Mouse (Mus musculus): ENCODE measurements around the gene Slc9a6. TPM values are rescaled to one million over a fixed set of nuclear protein-coding genes. Genes with fewer than 3 reads are reported as not detected.

The Slc9a6 gene
- polyA plus RNA-seq, 1 experiment from 2014 or later: 6.6 TPM

DNA sequence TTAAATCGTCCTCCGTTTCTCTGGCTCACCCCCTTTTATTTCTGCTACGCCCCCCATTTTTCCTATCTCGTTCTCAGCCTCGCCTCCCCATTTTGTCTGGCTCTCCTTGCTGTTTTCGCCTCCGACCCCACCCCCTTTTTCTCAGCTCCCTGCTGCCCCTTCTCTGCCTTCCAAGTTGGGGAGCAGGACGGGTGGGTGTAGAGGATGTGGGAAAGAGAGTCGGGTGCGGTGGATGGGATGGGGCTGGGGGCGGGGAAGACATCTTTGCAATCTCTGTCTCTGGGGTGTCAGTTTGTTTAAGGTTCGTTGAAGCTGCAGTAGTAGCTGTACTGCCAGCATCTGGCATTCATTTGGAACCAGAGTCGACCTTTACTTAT lies 749 bp downstream of the Slc9a6 start:
- Histone ChIP-seq H3K4me3 (ENCODE audit: low read depth, low read length) (peak overlapping the region; percentile 60), H3K27ac (replicated peaks; ENCODE audit: low read depth, low read length) (no peak overlapping the region), H3K4me1 (ENCODE audit: control insufficient read depth, insufficient read depth, low read length) (no peaks in the 10 kb centered on the region), H3K27me3 (ENCODE audit: control insufficient read depth, insufficient read depth, low read length) (no peaks in the 10 kb centered on the region), H3K36me3 (ENCODE audit: control insufficient read depth, insufficient read depth, low read length) (no peaks in the 10 kb centered on the region), H3K4me2 (ENCODE audit: low read depth, severe bottlenecking) (peak overlapping the region; percentile 52), H3K9ac (ENCODE audit: low read length) (peak overlapping the region; percentile 56; the same call in 1 of the 2 replicates), H3K9me3 (ENCODE audit: control insufficient read depth, low read length) (no peaks in the 10 kb centered on the region)
- 21% methylated on average over 13 of the region's 13 CpGs for WGBS
- ATAC-seq (ENCODE audit: insufficient number of reproducible peaks, low FRiP score, low TSS enrichment, low read depth): no peak
- DNase-seq (ENCODE audit: low spot score): peak; percentile 42

DNA sequence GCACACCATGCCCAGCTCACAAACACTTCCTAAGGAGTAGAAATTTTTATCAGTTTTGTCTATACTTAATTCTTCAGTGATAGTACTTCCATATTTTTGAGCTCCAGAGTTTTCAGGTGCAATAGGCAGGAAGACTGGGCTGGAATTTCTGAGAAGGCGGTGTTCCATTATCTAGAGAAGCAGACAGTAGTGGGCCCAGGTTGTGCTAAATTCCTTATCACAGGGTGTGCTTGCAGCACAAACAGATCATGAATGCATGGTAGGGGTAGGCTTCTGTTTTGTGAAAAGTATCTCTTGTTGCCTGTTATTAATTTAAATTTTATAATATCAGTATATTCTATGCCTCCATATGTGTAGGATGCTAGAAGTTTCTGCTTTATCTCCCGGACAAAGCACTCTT lies 5.7 kb downstream of the Slc9a6 start:
- 92% methylated on average over 2 of the region's 2 CpGs for WGBS

DNA sequence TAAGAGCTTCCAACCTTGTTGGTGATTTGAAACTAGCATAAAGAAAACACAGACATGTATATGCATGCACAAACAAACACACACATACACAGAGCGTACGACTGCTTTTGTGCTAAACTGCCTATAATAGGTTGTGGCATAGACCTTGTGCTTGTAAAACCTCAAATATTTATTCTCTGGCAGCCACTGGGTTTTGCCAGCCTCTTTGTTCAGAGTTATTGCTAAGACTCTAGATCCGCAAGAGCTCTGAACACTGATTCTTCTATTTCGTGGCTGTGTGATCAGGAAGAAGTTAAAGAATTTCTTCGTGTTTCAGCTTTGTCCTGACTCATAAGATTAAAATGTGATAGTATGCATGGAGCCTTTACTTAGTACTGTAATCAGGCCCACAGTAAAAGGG lies 26.6 kb downstream of the Slc9a6 start:
- ATAC-seq (ENCODE audit: insufficient number of reproducible peaks, low FRiP score, low TSS enrichment, low read depth) (no peak), DNase-seq (ENCODE audit: low spot score) (no peak)
- Histone ChIP-seq H3K27ac (replicated peaks; ENCODE audit: low read depth, low read length) (no peak overlapping the region), H3K36me3 (ENCODE audit: control insufficient read depth, insufficient read depth, low read length) (no peaks in the 10 kb centered on the region), H3K4me3 (ENCODE audit: low read depth, low read length) (no peak overlapping the region), H3K27me3 (ENCODE audit: control insufficient read depth, insufficient read depth, low read length) (no peaks in the 10 kb centered on the region), H3K9ac (ENCODE audit: low read length) (no peak overlapping the region), H3K4me2 (ENCODE audit: low read depth, severe bottlenecking) (no peak overlapping the region), H3K9me3 (ENCODE audit: control insufficient read depth, low read length) (no peaks in the 10 kb centered on the region), H3K4me1 (ENCODE audit: control insufficient read depth, insufficient read depth, low read length) (no peaks in the 10 kb centered on the region)
- WGBS: 90% methylated on average over 5 of the region's 5 CpGs

More for the DNA sequence above, 5.7 kb downstream of the Slc9a6 start:
- DNase-seq (ENCODE audit: low spot score) (no peak), ATAC-seq (ENCODE audit: insufficient number of reproducible peaks, low FRiP score, low TSS enrichment, low read depth) (no peak)
- Histone ChIP-seq H3K4me3 (ENCODE audit: low read depth, low read length) (no peak overlapping the region), H3K9ac (ENCODE audit: low read length) (no peak overlapping the region), H3K9me3 (ENCODE audit: control insufficient read depth, low read length) (no peaks in the 10 kb centered on the region), H3K27ac (replicated peaks; ENCODE audit: low read depth, low read length) (no peak overlapping the region), H3K4me1 (ENCODE audit: control insufficient read depth, insufficient read depth, low read length) (no peaks in the 10 kb centered on the region), H3K27me3 (ENCODE audit: control insufficient read depth, insufficient read depth, low read length) (no peaks in the 10 kb centered on the region), H3K36me3 (ENCODE audit: control insufficient read depth, insufficient read depth, low read length) (no peaks in the 10 kb centered on the region), H3K4me2 (ENCODE audit: low read depth, severe bottlenecking) (no peak overlapping the region)

DNA sequence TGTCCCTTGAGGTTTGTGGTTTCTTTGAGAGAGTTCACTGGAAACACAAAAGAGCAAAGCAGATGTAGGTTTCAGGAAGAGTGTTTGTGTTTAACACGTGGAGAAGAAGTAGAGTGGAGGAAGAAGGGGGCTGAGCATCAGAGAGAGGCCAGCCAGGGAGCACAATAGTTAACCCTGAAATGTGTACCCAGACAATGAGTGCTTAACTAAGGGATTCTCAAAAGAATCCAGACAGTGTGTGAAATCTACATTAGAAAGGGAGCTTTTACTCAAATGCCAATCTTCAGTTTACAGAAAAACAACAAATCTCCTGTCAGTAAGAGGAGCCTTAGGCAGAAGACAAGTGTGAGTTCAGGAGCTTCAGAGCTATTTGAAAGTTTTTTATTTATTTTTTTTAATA lies 30.5 kb downstream of the Slc9a6 start:
- Histone ChIP-seq H3K9ac (ENCODE audit: low read length) (no peak overlapping the region), H3K27ac (replicated peaks; ENCODE audit: low read depth, low read length) (no peak overlapping the region), H3K4me3 (ENCODE audit: low read depth, low read length) (no peak overlapping the region), H3K36me3 (ENCODE audit: control insufficient read depth, insufficient read depth, low read length) (no peaks in the 10 kb centered on the region), H3K4me2 (ENCODE audit: low read depth, severe bottlenecking) (no peak overlapping the region), H3K27me3 (ENCODE audit: control insufficient read depth, insufficient read depth, low read length) (no peaks in the 10 kb centered on the region), H3K9me3 (ENCODE audit: control insufficient read depth, low read length) (no peaks in the 10 kb centered on the region), H3K4me1 (ENCODE audit: control insufficient read depth, insufficient read depth, low read length) (no peaks in the 10 kb centered on the region)
- ATAC-seq (ENCODE audit: insufficient number of reproducible peaks, low FRiP score, low TSS enrichment, low read depth) (no peak), DNase-seq (ENCODE audit: low spot score) (no peak)
- 24% methylated on average over 1 of the region's 1 CpGs for WGBS

GRCm38 (mm10) chrX:56649549-56650354 lies 40.2 kb downstream of the Slc9a6 start:
- H3K4me2 ChIP-seq (ENCODE audit: low read depth, severe bottlenecking): no peak overlapping the region
- no peaks in the 10 kb centered on the region for H3K36me3 ChIP-seq (ENCODE audit: control insufficient read depth, insufficient read depth, low read length)
- 61% methylated on average over 7 of the region's 7 CpGs for WGBS
- ATAC-seq (ENCODE audit: insufficient number of reproducible peaks, low FRiP score, low TSS enrichment, low read depth) (no peak), DNase-seq (ENCODE audit: low spot score) (no peak)
- no peaks in the 10 kb centered on the region for H3K4me1 ChIP-seq (ENCODE audit: control insufficient read depth, insufficient read depth, low read length)
- H3K4me3 ChIP-seq (ENCODE audit: low read depth, low read length): no peak overlapping the region
- no peak overlapping the region for H3K27ac ChIP-seq (replicated peaks; ENCODE audit: low read depth, low read length)
- H3K9me3 ChIP-seq (ENCODE audit: control insufficient read depth, low read length): no peaks in the 10 kb centered on the region
- H3K9ac ChIP-seq (ENCODE audit: low read length): no peak overlapping the region
- no peaks in the 10 kb centered on the region for H3K27me3 ChIP-seq (ENCODE audit: control insufficient read depth, insufficient read depth, low read length)

GRCm38 (mm10) chrX:56650355-56650652 lies 40.7 kb downstream of the Slc9a6 start:
- no peak overlapping the region for H3K4me2 ChIP-seq (ENCODE audit: low read depth, severe bottlenecking)
- ATAC-seq (ENCODE audit: insufficient number of reproducible peaks, low FRiP score, low TSS enrichment, low read depth): no peak
- H3K27me3 ChIP-seq (ENCODE audit: control insufficient read depth, insufficient read depth, low read length): no peaks in the 10 kb centered on the region
- DNase-seq (ENCODE audit: low spot score): no peak
- H3K27ac ChIP-seq (replicated peaks; ENCODE audit: low read depth, low read length): no peak overlapping the region
- H3K4me1 ChIP-seq (ENCODE audit: control insufficient read depth, insufficient read depth, low read length): no peaks in the 10 kb centered on the region
- no peaks in the 10 kb centered on the region for H3K9me3 ChIP-seq (ENCODE audit: control insufficient read depth, low read length)
- H3K4me3 ChIP-seq (ENCODE audit: low read depth, low read length): no peak overlapping the region
- 74% methylated on average over 2 of the region's 2 CpGs for WGBS
- no peaks in the 10 kb centered on the region for H3K36me3 ChIP-seq (ENCODE audit: control insufficient read depth, insufficient read depth, low read length)
- H3K9ac ChIP-seq (ENCODE audit: low read length): no peak overlapping the region

DNA sequence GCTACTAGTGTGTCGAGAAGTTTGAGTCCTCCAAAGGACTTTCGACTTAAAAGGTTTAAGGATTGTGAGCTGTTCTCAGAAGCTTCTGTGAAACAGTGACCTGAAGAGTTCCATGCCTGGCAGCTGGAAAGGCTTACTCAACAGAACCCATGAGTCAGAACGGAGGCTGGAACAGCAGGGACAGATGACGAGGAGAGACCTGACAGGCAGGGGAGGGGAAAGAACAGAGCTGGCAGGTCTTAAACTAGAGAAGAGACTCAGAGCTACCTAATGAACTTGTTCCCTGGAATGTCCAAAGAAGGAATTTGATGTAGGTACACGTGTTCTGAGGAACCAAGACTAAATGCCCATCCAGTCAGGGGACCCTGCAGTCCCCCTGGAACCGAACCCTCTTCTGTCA lies 41.3 kb downstream of the Slc9a6 start:
- Histone ChIP-seq H3K4me2 (ENCODE audit: low read depth, severe bottlenecking) (no peak overlapping the region), H3K27ac (replicated peaks; ENCODE audit: low read depth, low read length) (no peak overlapping the region), H3K4me3 (ENCODE audit: low read depth, low read length) (no peak overlapping the region), H3K9ac (ENCODE audit: low read length) (no peak overlapping the region), H3K27me3 (ENCODE audit: control insufficient read depth, insufficient read depth, low read length) (no peaks in the 10 kb centered on the region), H3K4me1 (ENCODE audit: control insufficient read depth, insufficient read depth, low read length) (no peaks in the 10 kb centered on the region), H3K36me3 (ENCODE audit: control insufficient read depth, insufficient read depth, low read length) (no peaks in the 10 kb centered on the region), H3K9me3 (ENCODE audit: control insufficient read depth, low read length) (no peaks in the 10 kb centered on the region)
- DNase-seq (ENCODE audit: low spot score): no peak
- 83% methylated on average over 6 of the region's 6 CpGs for WGBS
- no peak for ATAC-seq (ENCODE audit: insufficient number of reproducible peaks, low FRiP score, low TSS enrichment, low read depth)

GRCm38 (mm10) chrX:56651738-56652137 lies 42.2 kb downstream of the Slc9a6 start:
- Histone ChIP-seq H3K4me2 (ENCODE audit: low read depth, severe bottlenecking) (no peak overlapping the region), H3K4me1 (ENCODE audit: control insufficient read depth, insufficient read depth, low read length) (no peaks in the 10 kb centered on the region), H3K36me3 (ENCODE audit: control insufficient read depth, insufficient read depth, low read length) (no peaks in the 10 kb centered on the region), H3K27me3 (ENCODE audit: control insufficient read depth, insufficient read depth, low read length) (no peaks in the 10 kb centered on the region), H3K9ac (ENCODE audit: low read length) (no peak overlapping the region), H3K9me3 (ENCODE audit: control insufficient read depth, low read length) (no peaks in the 10 kb centered on the region), H3K27ac (replicated peaks; ENCODE audit: low read depth, low read length) (no peak overlapping the region), H3K4me3 (ENCODE audit: low read depth, low read length) (no peak overlapping the region)
- WGBS: 80% methylated on average over 7 of the region's 7 CpGs
- no peak for DNase-seq (ENCODE audit: low spot score)
- ATAC-seq (ENCODE audit: insufficient number of reproducible peaks, low FRiP score, low TSS enrichment, low read depth): no peak

- Histone ChIP-seq H3K9me3 (ENCODE audit: control insufficient read depth, low read length) (no peaks in the 10 kb centered on the region), H3K27ac (replicated peaks; ENCODE audit: low read depth, low read length) (no peak overlapping the region), H3K4me2 (ENCODE audit: low read depth, severe bottlenecking) (no peak overlapping the region), H3K4me1 (ENCODE audit: control insufficient read depth, insufficient read depth, low read length) (no peaks in the 10 kb centered on the region), H3K36me3 (ENCODE audit: control insufficient read depth, insufficient read depth, low read length) (no peaks in the 10 kb centered on the region), H3K4me3 (ENCODE audit: low read depth, low read length) (no peak overlapping the region), H3K27me3 (ENCODE audit: control insufficient read depth, insufficient read depth, low read length) (no peaks in the 10 kb centered on the region), H3K9ac (ENCODE audit: low read length) (no peak overlapping the region)
- ATAC-seq (ENCODE audit: insufficient number of reproducible peaks, low FRiP score, low TSS enrichment, low read depth) (no peak), DNase-seq (ENCODE audit: low spot score) (no peak)
- WGBS: 89% methylated on average over 2 of the region's 2 CpGs
Measured at GRCm38 (mm10) chrX:56655686-56656085, 46.1 kb downstream of the Slc9a6 start.
